Mouse (Mus musculus) frontal cortex, adult (tissue): Measurements from ENCODE around the gene Rnf126.

ENCODE experiments used
- ATAC-seq: cut with Nextera tagmentation; 2 replicates; pipeline ENCODE4 v1.9.2; 2017; ENCODE audit warnings: mild to moderate bottlenecking, moderate library complexity, mixed read lengths; ENCODE audit not compliant: low TSS enrichment

Gene Rnf126

DNA sequence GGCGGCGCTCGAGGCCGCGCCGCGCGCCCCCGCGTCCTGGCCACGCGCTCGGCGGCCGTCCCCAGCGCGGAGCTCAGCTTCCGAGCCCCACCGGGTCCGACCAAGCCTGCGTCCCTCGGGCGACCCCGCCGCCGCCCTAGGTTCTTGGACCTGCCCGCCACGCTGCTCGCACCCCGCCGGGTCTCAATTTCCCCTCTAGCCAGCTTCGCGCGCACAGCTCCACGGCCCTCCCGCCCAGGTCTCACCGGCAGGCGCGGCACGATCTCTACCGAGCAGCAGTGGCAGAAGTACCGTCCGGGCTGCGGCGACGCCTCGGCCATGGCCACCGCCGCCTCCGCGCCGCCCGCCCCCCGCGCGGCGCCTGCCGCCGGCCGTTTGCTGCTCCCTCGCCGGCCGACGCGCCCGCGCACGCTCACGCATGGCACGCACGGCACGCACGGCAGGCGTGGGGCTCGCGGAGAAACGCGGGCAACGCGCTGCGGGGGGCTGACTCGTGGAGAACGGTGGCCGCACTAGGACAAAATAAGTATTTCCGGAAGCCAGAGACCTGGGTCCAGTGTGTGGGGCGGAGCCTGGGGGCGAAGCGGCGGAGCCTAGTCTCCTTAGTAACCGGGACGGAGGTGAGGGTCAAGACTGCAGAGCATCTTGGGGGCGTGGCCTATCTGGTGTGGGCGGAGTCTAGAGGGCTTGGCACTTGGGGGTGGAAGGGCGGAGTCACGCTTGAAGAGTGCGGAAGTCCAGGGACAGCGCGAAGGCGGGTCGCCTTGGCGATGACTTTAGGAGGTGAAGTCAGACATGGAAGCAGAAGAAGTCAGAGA is at the start of gene Rnf126:
Gene Rnf126, minus strand, starts transcription at position 445 of the 818 bp plus-strand sequence.
- ATAC-seq = peak; percentile 52

GRCm38 (mm10) chr10:79815671-79816494 is 49.1 kb upstream of the Rnf126 start:
- ATAC-seq = no peak

DNA sequence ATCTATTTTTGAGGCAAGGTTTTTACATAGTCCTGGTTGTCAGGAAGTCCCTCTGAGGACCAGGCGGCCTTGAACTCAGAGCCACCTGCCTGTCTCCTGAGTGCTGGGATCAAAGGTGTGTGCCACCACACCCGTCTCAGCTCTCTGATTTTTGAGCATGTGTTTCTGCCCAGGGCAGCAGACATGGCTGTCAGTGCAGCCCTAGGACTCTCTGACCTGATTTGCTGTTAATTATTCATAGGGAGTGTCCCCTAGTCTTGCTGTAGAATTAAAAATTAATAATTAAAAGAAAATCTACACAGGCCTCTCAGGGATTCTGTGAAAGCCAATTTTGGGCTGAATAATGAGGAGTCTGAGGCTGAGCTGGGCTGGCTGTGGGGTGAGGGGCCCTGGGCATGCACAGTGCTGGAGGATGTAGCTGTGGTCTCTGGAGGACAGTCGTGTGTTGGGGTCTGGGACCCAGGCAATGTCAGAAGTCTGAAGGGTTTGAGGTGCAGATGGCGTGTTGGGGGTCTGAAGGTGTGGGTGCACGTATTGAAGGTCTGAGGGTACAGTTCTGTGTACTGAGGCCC is 47.6 kb upstream of the Rnf126 start:
- no peak for ATAC-seq

DNA sequence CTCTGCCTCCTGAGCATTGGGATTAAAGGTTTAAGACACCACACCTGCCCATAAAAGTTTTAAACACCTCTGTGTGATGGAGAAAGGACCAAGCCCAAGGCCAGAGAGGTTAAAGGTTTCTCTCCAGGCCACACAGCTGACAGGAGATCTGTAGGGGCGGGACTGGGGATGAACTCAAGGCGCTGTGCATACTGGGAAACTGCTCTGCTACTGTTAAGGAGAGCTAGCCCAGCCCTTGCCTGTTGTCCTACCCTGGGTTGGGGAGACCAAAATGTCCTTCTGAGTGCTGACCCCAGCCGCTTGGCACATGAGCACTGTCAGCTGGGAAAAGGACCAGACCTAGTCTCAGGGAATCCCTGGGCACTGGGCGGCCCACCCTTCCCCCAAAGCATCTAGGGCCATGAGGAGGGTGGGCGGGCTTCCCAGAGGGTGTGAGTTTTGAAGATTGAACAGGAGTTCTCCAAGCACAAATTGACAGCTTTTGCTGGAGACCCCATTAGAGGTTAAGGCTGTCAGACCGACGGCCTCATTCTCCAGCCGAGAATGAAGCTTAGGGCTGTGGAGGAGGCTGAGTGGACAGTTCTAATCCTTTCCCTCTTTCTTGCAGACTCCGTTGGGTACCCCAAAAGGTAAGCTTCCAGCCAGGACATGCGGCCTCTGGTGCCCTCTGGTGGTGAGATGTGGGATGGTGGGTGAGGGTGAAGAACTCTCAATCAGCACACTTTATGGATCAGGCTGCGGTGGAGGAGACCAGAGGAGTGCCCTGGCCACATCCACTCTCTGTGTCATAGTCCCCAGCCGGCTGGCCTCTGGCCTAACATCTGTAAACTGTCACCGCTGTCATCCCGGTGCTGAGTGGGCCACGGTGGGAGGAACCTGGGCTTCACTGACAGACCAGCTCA is 45.2 kb upstream of the Rnf126 start:
- ATAC-seq = peak; percentile 72

DNA sequence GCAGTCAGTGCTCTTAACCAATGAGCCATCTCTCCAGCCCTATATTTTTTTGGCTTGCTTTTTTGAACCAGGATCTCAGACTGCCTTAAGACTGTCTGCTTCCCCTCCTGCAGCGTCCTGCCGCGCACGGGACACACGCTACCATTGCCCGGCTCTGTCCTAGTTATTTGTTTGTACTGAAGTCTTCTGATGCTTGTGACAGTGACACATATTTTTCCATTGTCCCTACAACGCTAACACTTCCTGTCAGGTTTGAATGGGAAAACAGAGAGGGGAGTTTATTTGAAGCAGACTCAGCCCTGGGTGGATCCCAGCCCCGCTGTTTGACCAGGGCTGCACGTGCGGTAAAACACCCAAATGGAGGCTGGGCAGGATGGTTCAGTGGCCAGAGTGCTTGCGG is 42.0 kb upstream of the Rnf126 start:
- no peak for ATAC-seq

GRCm38 (mm10) chr10:79807826-79808225 is 41.1 kb upstream of the Rnf126 start:
- no peak for ATAC-seq

DNA sequence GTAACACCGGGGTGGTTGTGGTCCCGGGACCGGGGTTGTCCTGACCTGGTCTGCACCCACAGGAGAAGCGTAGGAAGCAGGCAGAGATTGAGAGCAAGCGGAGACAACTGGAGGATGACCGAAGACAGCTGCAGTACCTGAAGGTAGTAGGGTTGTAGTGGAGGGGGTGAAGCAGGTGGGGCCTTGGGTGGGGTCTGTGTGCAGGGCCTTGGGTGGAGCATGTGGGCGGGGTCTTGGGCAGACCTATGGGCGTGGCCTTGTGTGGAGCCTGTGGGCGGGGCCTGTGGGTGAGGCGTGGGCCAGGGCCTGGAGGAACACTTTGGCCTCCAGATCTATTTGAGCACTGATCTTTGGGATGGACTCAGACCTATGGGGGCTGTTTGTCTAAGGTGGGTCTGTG is 40.2 kb upstream of the Rnf126 start:
- no peak for ATAC-seq

GRCm38 (mm10) chr10:79806331-79806730 is 39.6 kb upstream of the Rnf126 start:
- ATAC-seq = no peak

- no peak for ATAC-seq
These were observed 38.9 kb upstream of the Rnf126 start for GRCm38 (mm10) chr10:79805636-79806035.

DNA sequence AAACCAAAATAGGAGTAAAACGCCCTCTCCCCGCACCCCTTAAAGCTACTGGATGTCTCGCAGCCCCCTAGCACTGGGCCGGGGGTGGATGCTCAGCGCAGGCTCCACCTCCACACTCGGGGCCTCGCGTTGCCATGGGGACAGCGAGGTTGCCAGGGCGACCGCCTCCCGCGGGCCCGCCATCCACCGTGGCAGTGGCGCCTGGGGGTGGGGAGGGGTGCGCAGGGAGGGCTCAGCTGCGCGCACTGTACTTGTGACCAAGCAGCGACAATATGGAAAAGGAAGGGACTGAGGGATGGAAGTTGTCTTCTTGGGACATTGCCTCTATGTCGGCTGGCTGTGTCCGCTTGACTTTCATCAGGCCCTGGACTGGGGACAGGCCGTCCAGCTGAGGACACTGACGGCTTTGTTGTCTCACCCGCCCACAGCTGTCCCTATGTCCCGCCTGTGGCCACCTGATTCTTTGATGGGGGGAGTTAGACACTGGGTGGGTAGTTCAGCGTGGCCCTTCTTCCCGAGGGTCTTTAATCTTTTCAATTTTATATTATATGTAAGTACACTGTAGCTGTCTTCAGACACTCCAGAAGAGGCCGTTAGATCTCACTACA is 37.1 kb upstream of the Rnf126 start:
- ATAC-seq = peak; percentile 80

- ATAC-seq = peak; percentile 34
These were observed 35.7 kb upstream of the Rnf126 start for GRCm38 (mm10) chr10:79802331-79802971.

DNA sequence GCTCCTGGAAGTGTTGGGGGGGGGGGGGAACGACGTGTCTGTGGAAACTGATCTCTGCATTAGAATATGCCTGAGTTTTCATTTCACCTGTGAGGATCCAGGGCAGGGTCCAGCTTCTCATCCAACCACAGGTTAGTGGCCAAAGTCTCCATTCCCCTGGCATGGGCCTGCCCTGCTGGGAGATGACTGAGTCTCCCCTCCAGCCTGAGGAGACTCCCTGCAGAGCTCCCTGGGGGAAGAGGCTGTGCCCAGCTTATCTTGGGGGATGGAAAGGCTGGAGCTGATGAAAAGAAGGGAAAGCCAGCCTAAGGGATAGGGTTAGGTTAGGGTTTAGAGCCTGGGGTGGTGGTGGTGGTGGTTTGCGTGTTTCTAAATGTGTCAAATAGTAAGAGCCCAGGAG is 35.1 kb upstream of the Rnf126 start:
- no peak for ATAC-seq

- ATAC-seq = no peak
These were observed 33.8 kb upstream of the Rnf126 start for GRCm38 (mm10) chr10:79800508-79800907.

DNA sequence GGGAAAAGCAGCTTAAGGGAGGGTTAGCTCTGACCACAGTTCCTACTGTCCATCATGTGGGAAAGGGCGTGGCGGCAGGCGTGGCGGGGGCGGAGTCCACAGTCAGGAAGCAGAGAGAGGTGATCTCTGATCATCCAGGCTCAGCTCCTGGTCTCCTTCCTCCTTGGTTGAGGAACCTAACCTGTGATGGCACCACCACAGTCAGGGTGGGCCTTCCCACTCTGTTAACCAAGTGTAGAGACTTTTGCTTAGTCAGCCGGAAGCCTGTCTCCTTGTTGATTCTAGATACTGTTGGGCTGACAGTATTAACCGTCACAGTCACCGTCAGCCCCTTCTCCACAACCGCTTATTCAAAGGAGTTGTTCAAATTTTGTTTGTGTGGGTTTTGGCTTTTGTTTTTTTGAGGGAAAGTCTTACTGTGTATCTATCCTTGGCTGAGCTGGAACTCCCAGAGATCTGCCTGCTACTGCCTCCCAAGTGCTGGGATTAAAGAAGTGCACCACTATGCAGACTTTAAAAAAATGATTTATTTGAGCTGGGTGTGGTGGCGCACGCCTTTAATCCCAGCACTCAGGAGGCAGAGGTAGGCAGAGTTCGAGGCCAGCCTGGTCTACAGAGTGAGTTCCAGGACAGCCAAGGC is 31.7 kb upstream of the Rnf126 start:
- ATAC-seq = no peak

- no peak for ATAC-seq
These were observed 30.6 kb upstream of the Rnf126 start for GRCm38 (mm10) chr10:79797326-79797725.

GRCm38 (mm10) chr10:79795905-79796304 is 29.2 kb upstream of the Rnf126 start:
- ATAC-seq = no peak

DNA sequence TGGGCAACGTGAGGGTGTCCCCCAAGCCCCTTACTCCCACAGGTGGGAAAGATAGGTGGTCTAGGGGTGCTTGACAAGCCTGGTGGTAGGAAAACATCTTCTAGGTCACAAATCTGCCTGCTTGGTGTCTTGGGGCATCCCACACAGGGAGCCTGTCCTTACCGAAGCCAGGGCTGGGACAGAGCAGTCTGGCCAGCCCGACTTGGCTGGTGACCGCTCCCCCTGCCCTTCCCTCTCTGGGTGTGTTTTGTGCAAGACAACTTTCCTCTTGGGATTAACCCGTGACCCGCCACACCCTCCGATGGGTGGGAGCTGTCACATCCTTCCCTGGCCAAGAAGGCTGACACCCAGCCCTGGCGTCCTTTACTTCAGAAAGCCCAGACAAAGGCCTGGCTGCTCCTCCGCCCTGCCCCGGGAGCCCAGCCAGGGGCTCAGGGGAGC is 27.8 kb upstream of the Rnf126 start:
- ATAC-seq = peak; percentile 20; the same call in 1 of the 2 replicates

GRCm38 (mm10) chr10:79793738-79794490 is 27.2 kb upstream of the Rnf126 start:
- ATAC-seq = peak; percentile 48

DNA sequence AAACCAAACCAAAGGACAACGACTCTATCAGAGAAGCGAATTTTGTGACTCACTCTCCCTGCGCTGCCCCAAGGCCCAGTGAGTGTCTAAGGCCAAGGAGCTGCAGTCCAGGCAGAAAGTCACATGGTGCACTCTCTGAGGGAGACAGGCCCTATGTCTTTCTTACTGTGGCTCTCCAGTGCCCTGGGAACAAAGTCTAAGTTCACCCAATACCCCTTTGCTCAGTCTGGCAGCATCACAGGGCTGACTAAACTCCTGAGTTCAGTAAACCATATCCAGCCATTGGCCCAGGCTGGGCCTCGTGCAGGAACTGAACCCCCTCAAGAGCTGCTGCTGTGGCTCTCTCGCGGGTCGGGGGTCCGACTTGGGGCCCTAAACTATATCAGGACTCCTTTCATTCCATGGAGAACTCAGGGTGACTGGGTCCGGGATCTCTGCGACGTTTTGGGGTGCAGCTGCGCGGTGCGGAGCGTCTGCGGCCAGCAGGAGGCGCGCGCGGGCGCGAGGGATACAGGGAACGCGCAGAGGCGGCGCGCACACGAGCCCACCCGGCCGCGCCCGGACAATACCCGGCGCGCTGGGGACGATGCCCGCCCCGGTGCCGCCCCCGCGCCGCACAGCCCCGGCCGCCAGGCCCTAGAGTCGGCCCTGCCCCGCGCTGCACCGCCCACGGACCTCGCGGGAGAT is 26.4 kb upstream of the Rnf126 start, which contains the start of gene Palm:
Gene Palm, plus strand, starts transcription at position 522 of the 687 bp plus-strand sequence.
- peak; percentile 58 for ATAC-seq
